22 mouse cellular contexts compared by ENCODE assay signal in genomic region chr6:104674249-104674648, GRCm38 (mm10).
"Had no signal": no experiment of that assay in that cellular context is flagged by ENCODE, and none has a peak within 500 bp of the region (broad histone marks: within the 10 kb centered on the region; RNA-seq: fewer than 3 reads in every experiment).

No protein-coding gene starts in this region.

- ATAC-seq: hindbrain, embryonic 16.5 days; hindbrain, postnatal 0 days; inflammation-experienced regulatory T-cells, adult 6 months; intestine, embryonic 15.5 days; intestine, embryonic 16.5 days; intestine, postnatal 0 days had no signal

- DNase-seq: heart, postnatal 10 days; heart, postnatal 14 days; heart, postnatal 36 days; heart, postnatal 4 days; kidney, adult 11 months; kidney, adult 18-20 months; kidney, adult 2 months; kidney, adult 8-10 months; kidney, adult 9 months; kidney, postnatal 10 days; kidney, postnatal 14 days; kidney, postnatal 25 days; kidney, postnatal 36 days; kidney, postnatal 4 days; layer of hippocampus, adult 9-11 months; layer of hippocampus, postnatal 36 days had no signal
